Mouse (Mus musculus) ovary, adult 10 weeks (tissue): ENCODE data around the gene Il21. TPM values are rescaled to one million over a fixed set of nuclear protein-coding genes. Genes with fewer than 3 reads are reported as not detected.

Source experiments
- polyA plus RNA-seq: library from polyadenylated mRNA; stranded (reverse); fragments of 350-450 nt; fragmentation: Illumina TruSeq; extraction: RNeasy Lipid Tissue Mini Kit (QIAGEN cat#74804); gene quantifications from one replicate; pipeline ENCODE4 v1.2.3, GENCODE M21; 2014

Il21 gene
- polyA plus RNA-seq = not detected

GRCm38 (mm10) chr3:37232586-37233222 lies at the start of gene Il21:
Il21 (minus strand) TSS chr3:37232636.

Other genes starting within 250 kb of the Il21 start
- gene Adad1, start 169.1 kb downstream of the Il21 start, polyA plus RNA-seq = not detected
- 1.4 TPM for gene Il2, start 106.7 kb downstream of the Il21 start, polyA plus RNA-seq
- 9.6 TPM for gene Bbs12, start 79.9 kb upstream of the Il21 start, polyA plus RNA-seq
- 79.3 TPM for gene Cetn4, start 80.1 kb upstream of the Il21 start, polyA plus RNA-seq
- 42.2 TPM for gene Fgf2, start 115.7 kb upstream of the Il21 start, polyA plus RNA-seq
- 45.2 TPM for gene Spata5, start 187.3 kb upstream of the Il21 start, polyA plus RNA-seq
- gene Nudt6, start 187.6 kb upstream of the Il21 start, polyA plus RNA-seq = 0.63 TPM